Mouse (Mus musculus) kidney, adult 2 months (tissue): ENCODE measurements around the gene Dync1i1.

Source experiments
- CTCF ChIP-seq: fragments of 200-500 bp; conservative IDR thresholded peaks from 2 replicates; pipeline ENCODE4 v1.5.1; 2011; ENCODE audit warnings: low read depth, mild to moderate bottlenecking, control low read depth, low read length, moderate library complexity, mixed read lengths; ENCODE audit not compliant: insufficient read depth, insufficient read length
- POLR2A ChIP-seq: fragments of 200-500 bp; IDR thresholded peaks from one replicate; pipeline ENCODE4 v1.6.1; 2011; ENCODE audit warnings: low read depth, low read length, control low read depth

DNA sequence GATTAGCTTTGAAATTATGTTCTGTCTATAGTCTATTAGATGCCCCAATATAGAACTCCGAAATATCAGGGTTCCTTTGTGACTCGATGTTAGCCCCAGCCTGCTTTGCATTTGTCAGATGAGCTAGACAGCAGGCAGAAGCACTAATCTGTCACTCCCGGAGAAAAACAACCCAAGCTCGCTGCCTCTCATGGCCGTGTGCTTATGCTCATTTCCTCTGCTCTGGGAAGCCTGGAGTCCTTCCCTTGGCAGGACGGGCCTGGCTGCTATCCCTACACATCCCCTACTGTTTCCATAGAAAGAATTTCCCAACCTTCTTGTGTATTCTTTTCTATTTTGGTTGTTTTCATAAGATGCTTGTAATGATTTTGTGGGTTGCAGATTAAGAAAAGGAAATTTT is 130.1 kb downstream of the Dync1i1 start:
- no peak for TF ChIP-seq POLR2A
- TF ChIP-seq CTCF, result no peak
